Mouse (Mus musculus) common myeloid progenitor, adult 5-6 weeks (primary cell): Measurements from ENCODE around the gene Zmym4. TPM values are rescaled to one million over a fixed set of nuclear protein-coding genes. Genes with fewer than 3 reads are reported as not detected.

ENCODE experiments used
- ATAC-seq: replicated peaks from 2 replicates; pipeline ENCODE4 v1.8.0; 2016; ENCODE audit warnings: low read depth, mild to moderate bottlenecking, moderate TSS enrichment, inconsistent platforms; ENCODE audit not compliant: poor library complexity, severe bottlenecking
- total RNA-seq: library from RNA; stranded (forward); fragments of 200-1000, 187-1606 nt; gene quantifications from 2 replicates; pipeline ENCODE4 v1.2.3, GENCODE M21; 2017

Gene Zmym4
- total RNA-seq, 1 experiment from 2014 or later, result 57.0 TPM

DNA sequence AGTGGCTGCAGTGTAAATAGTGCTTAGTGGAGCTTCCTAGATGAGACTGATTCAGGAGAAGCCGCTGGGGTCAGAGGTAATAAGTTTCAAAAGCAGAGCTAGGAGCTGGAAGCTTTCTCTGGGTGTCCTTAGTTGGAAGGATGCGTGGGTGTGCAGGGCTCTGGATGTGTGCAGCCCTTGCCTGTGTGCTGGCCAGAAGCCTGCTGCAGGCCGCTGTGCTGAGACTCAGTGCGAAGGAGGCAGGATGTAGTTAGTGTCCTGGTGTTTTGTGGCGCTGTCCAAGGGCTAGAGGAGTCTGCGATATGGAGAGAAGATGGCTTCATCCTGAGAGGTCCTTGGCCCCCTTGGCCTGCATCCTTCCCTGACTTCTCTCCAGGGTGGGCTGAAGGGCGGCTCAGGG lies 129.1 kb downstream of the Zmym4 start:
- ATAC-seq, result no peak

DNA sequence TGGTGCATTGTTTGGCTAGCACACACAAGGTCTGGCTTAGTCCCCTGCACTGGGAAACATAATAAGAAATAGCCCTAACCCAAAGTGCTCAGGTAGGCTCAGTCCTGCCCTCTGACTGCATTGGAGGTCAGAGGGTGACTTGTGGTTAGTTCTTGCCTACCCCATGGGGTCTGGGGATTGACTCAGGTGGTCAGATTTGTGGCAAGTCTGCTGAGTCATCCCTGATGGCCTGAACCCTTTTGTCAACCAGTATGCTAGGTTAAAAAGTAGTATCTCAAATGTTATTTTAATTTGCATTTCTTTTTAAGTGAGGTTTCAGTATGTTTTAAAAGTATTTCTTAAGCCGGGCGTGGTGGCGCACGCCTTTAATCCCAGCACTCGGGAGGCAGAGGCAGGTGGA lies 136.8 kb downstream of the Zmym4 start:
- ATAC-seq, result no peak

DNA sequence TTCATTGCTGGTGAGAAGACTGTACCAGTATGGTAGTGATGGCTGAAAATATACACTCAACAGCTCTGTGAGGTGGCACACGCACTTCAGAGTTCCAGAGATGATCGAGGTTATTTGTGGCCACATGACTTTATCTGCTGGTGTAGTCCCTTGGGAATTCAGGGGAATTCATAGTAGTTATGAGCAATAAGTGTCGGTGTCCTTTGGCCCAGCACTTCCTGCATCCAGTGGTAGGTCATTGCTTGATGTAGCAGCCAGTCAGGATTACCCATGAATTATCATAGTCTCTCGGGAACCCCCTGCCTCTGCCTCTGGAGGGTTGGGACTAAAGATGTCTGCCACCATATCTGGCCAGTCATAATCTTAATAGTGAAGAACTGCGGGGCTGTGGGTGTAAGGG lies 144.0 kb downstream of the Zmym4 start:
- no peak for ATAC-seq

DNA sequence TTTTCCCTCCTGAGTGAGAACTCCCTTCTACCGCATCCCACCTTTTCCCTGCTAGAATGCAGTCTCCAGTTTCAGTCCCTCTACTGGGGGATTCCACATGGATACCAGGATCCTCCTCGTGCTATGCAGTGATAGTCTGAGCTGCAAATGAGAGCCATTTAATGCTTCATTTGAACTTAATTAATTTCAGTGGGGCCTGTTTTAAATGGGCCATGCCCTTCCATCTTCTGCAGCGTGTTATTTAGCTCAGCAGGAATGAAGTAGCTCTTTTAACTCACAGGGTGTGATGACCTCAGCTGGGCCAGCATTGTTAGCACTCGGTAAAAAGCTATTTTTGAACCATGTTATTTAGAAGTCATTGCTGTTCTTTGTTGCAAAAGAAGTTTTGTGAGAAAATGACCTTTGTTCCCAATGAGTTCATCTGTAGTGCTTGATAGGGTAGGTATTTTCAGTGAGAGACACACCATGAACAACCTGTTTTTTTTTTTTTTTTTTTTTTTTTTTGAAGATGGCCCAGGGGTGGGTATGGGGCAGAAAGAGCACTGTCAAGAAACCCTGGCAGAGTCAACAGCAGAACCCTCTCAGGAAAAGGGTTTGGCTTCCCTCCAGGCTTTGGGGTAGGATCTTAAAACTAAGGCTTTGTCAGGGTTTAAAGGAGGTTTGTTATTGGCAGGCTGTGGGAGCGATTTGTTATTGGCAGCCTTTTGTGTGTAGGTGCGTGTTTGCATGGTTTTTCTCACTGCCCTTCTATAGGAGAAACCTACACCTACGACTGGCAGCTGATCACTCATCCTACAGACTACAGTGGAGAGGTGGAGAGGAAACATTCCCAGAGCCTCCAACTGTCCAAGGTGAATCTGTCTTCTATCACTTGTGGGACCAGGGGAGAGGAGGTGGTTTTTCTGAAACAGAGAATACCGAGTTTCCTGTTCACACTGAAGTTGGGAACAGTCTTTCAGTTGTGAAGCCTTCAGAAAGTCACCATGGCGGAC lies 144.7 kb downstream of the Zmym4 start:
- no peak for ATAC-seq

DNA sequence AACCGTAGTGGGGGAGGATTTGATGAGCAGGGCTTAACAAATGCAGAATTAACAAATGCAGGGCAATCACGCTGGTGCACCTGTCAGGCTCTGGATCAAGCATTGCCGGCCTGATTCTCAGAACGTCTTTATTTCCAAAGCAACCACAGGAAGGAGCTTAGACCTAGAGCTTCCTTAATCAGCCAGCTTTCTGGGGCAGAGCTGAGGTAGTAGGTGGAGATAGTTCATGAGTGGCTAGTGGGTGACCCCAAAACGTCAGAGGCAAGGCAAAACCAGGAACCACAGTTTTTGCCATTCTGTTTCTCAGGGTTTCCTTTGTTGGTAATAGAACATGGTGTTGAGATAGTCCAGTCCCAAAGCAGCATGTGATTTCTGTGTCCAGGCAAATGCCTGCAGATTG lies 153.1 kb downstream of the Zmym4 start:
- peak; percentile 86 for ATAC-seq

DNA sequence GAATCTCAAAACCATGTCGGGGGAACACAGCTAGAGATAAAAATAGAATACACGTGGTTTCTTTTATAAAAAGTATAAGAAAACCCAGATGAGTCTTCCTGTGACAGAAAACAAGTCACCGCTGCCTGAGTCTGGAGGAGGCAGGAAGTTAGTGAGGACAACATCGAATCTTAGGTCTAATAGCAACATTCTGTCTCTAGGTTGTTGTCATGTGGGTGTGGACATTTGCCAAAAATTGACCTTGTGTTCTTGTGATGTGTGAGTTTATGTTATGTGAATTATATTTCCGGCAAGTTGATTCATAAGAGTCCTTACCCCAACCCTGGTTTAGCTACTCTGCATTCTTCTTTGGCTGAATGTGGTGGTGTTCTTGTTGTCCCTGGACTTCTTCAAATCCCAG lies 154.7 kb downstream of the Zmym4 start:
- ATAC-seq, result no peak

Other genes with a start within 250 kb of the Zmym4 start
- gene Tfap2e, start 231.9 kb downstream of the Zmym4 start, total RNA-seq, result not detected in 2 replicates
- gene Ncdn, start 214.7 kb downstream of the Zmym4 start, total RNA-seq, result 6.5 and 10.0 TPM in 2 replicates
- gene AU040320, start 214.6 kb downstream of the Zmym4 start, total RNA-seq, result 13.3 and 28.6 TPM in 2 replicates
- gene Sfpq, start 53.2 kb upstream of the Zmym4 start, total RNA-seq, result 1,035 and 1,115 TPM in 2 replicates
- gene Zmym1, start 93.0 kb upstream of the Zmym4 start, total RNA-seq, result 19.1 and 23.1 TPM in 2 replicates
- gene Zmym6, start 109.2 kb upstream of the Zmym4 start, total RNA-seq, result 20.4 and 25.7 TPM in 2 replicates
- gene Tmem35b, start 155.6 kb upstream of the Zmym4 start, total RNA-seq, result 4.4 and 10.3 TPM in 2 replicates
- not detected in 2 replicates for gene Dlgap3, start 201.1 kb upstream of the Zmym4 start, total RNA-seq